Mouse (Mus musculus) limb, embryonic 12.5 days (tissue): Measurements from ENCODE around the gene Wdr95. TPM values are rescaled to one million over a fixed set of nuclear protein-coding genes. Genes with fewer than 3 reads are reported as not detected.

Source experiments
- ATAC-seq: fragments of 200-750 bp; cut with Nextera tagmentation; 2 replicates; pipeline ENCODE4 v1.8.0; 2017; ENCODE audit warnings: low read depth, moderate TSS enrichment; ENCODE audit not compliant: insufficient number of reproducible peaks, insufficient read depth, low FRiP score, low TSS enrichment
- H3K27ac ChIP-seq: fragments of 300-500 bp; sonication (generic); 2 replicates; pipeline ENCODE4 v1.5.1; 2016; ENCODE audit warnings: mild to moderate bottlenecking, moderate library complexity
- H3K27me3 ChIP-seq: fragments of 300-500 bp; sonication (generic); 2 replicates; pipeline ENCODE4 v1.6.1; 2016; ENCODE audit warnings: mild to moderate bottlenecking, moderate library complexity
- H3K36me3 ChIP-seq: fragments of 300-500 bp; sonication (generic); 2 replicates; pipeline ENCODE4 v1.6.1; 2016; ENCODE audit warnings: mild to moderate bottlenecking, moderate library complexity
- H3K4me1 ChIP-seq: fragments of 300-500 bp; sonication (generic); replicated peaks from 2 replicates; pipeline ENCODE4 v1.6.1; 2016
- H3K4me2 ChIP-seq: fragments of 300-500 bp; sonication (generic); 2 replicates; pipeline ENCODE4 v1.6.1; 2016; ENCODE audit warnings: mild to moderate bottlenecking, moderate library complexity
- H3K4me3 ChIP-seq: fragments of 300-500 bp; sonication (generic); replicated peaks from 2 replicates; pipeline ENCODE4 v1.5.1; 2016; ENCODE audit warnings: mild to moderate bottlenecking
- H3K9ac ChIP-seq: fragments of 300-500 bp; sonication (generic); replicated peaks from 2 replicates; pipeline ENCODE4 v1.6.1; 2016; ENCODE audit warnings: mild to moderate bottlenecking, moderate library complexity
- H3K9me3 ChIP-seq: fragments of 300-500 bp; sonication (generic); 2 replicates; pipeline ENCODE4 v1.6.1; 2016; ENCODE audit warnings: mild to moderate bottlenecking, moderate library complexity
- WGBS: fragments of 180-500 bp; shearing (Covaris S2); methylation state at CpG from one replicate; pipeline ENCODE4 v1.1.7; 2016; 5-methylcytosine and 5-hydroxymethylcytosine counted together
- polyA plus RNA-seq: library from polyadenylated mRNA; unstranded; fragments of >200 nt; fragmentation: Nextera tagmentation; extraction: Ambion mirVana; gene quantifications from 2 replicates; pipeline ENCODE4 v1.2.1, GENCODE M21; 2016

The Wdr95 gene
- polyA plus RNA-seq, result not detected in 2 replicates

GRCm38 (mm10) chr5:149527999-149528729, at the start of gene Wdr95:
TSS of gene Wdr95 (plus strand) at chr5:149528679.
- peak within 1 kb of the TSS; percentile 66 for H3K27ac ChIP-seq
- H3K36me3 ChIP-seq, result no peaks in the 10 kb centered on the region
- H3K4me3 ChIP-seq, result peak within 1 kb of the TSS; percentile 19
- peaks cover 23% of the 10 kb centered on the region for H3K4me1 ChIP-seq
- no peaks in the 10 kb centered on the region for H3K9me3 ChIP-seq
- H3K9ac ChIP-seq, result 0 out of 2 replicates have a peak within 1 kb of the TSS, but pooled peaks have one; percentile 8
- H3K4me2 ChIP-seq, result peak within 1 kb of the TSS; percentile 50
- WGBS, result 16% methylated on average over 29 of the region's 29 CpGs
- no peaks in the 10 kb centered on the region for H3K27me3 ChIP-seq
- ATAC-seq, result no peak

GRCm38 (mm10) chr5:149481920-149482319, 46.6 kb upstream of the Wdr95 start:
- no peaks in the 10 kb centered on the region for H3K4me1 ChIP-seq
- H3K27me3 ChIP-seq, result no peaks in the 10 kb centered on the region
- no peaks in the 10 kb centered on the region for H3K36me3 ChIP-seq
- no peak overlapping the region for H3K27ac ChIP-seq
- H3K9me3 ChIP-seq, result no peaks in the 10 kb centered on the region
- WGBS, result 78% methylated on average over 7 of the region's 7 CpGs
- ATAC-seq, result no peak
- no peak overlapping the region for H3K4me2 ChIP-seq
- H3K9ac ChIP-seq, result no peak overlapping the region
- no peak overlapping the region for H3K4me3 ChIP-seq

- 64% methylated on average over 12 of the region's 12 CpGs for WGBS
- Histone ChIP-seq H3K9ac (no peak overlapping the region), H3K36me3 (no peaks in the 10 kb centered on the region), H3K4me1 (no peaks in the 10 kb centered on the region), H3K4me2 (no peak overlapping the region), H3K9me3 (no peaks in the 10 kb centered on the region), H3K27ac (no peak overlapping the region), H3K27me3 (no peaks in the 10 kb centered on the region), H3K4me3 (no peak overlapping the region)
- ATAC-seq, result no peak
Measured at GRCm38 (mm10) chr5:149483321-149484052, 45.0 kb upstream of the Wdr95 start.

GRCm38 (mm10) chr5:149484270-149484669, 44.2 kb upstream of the Wdr95 start:
- WGBS, result 85% methylated on average over 12 of the region's 12 CpGs
- ATAC-seq, result no peak

GRCm38 (mm10) chr5:149485447-149485846, 43.0 kb upstream of the Wdr95 start:
- Histone ChIP-seq H3K9ac (no peak overlapping the region), H3K27me3 (no peaks in the 10 kb centered on the region)

More at GRCm38 (mm10) chr5:149484270-149484669, 44.2 kb upstream of the Wdr95 start:
- Histone ChIP-seq H3K4me2 (no peak overlapping the region), H3K27ac (no peak overlapping the region), H3K4me1 (no peaks in the 10 kb centered on the region), H3K36me3 (no peaks in the 10 kb centered on the region), H3K9ac (no peak overlapping the region), H3K9me3 (no peaks in the 10 kb centered on the region), H3K4me3 (no peak overlapping the region), H3K27me3 (no peaks in the 10 kb centered on the region)

GRCm38 (mm10) chr5:149488360-149489021, 40.0 kb upstream of the Wdr95 start:
- Histone ChIP-seq H3K4me2 (no peak overlapping the region), H3K9ac (no peak overlapping the region), H3K27ac (no peak overlapping the region), H3K36me3 (no peaks in the 10 kb centered on the region), H3K4me1 (no peaks in the 10 kb centered on the region), H3K27me3 (no peaks in the 10 kb centered on the region), H3K4me3 (no peak overlapping the region), H3K9me3 (no peaks in the 10 kb centered on the region)
- no peak for ATAC-seq
- WGBS, result 50% methylated on average over 11 of the region's 11 CpGs

More at GRCm38 (mm10) chr5:149485447-149485846, 43.0 kb upstream of the Wdr95 start:
- H3K4me3 ChIP-seq, result no peak overlapping the region
- WGBS, result 87% methylated on average over 6 of the region's 6 CpGs
- H3K4me1 ChIP-seq, result no peaks in the 10 kb centered on the region
- no peaks in the 10 kb centered on the region for H3K36me3 ChIP-seq
- H3K4me2 ChIP-seq, result no peak overlapping the region
- ATAC-seq, result no peak
- H3K9me3 ChIP-seq, result no peaks in the 10 kb centered on the region
- H3K27ac ChIP-seq, result no peak overlapping the region

- H3K4me2 ChIP-seq, result no peak overlapping the region
- H3K4me1 ChIP-seq, result no peaks in the 10 kb centered on the region
- 73% methylated on average over 11 of the region's 11 CpGs for WGBS
- no peaks in the 10 kb centered on the region for H3K27me3 ChIP-seq
- no peak for ATAC-seq
- H3K27ac ChIP-seq, result peak overlapping the region; percentile 35; the same call in 1 of the 2 replicates
- no peak overlapping the region for H3K4me3 ChIP-seq
- H3K36me3 ChIP-seq, result no peaks in the 10 kb centered on the region
- H3K9ac ChIP-seq, result no peak overlapping the region
- H3K9me3 ChIP-seq, result no peaks in the 10 kb centered on the region
Measured at GRCm38 (mm10) chr5:149489136-149489535, 39.3 kb upstream of the Wdr95 start.

GRCm38 (mm10) chr5:149490275-149490674, 38.2 kb upstream of the Wdr95 start:
- H3K4me1 ChIP-seq, result no peaks in the 10 kb centered on the region
- H3K4me2 ChIP-seq, result no peak overlapping the region
- no peak overlapping the region for H3K27ac ChIP-seq
- no peaks in the 10 kb centered on the region for H3K9me3 ChIP-seq
- 61% methylated on average over 15 of the region's 15 CpGs for WGBS
- no peak overlapping the region for H3K9ac ChIP-seq
- ATAC-seq, result no peak
- no peaks in the 10 kb centered on the region for H3K36me3 ChIP-seq
- H3K27me3 ChIP-seq, result no peaks in the 10 kb centered on the region
- no peak overlapping the region for H3K4me3 ChIP-seq

GRCm38 (mm10) chr5:149495655-149496054, 32.8 kb upstream of the Wdr95 start:
- Histone ChIP-seq H3K4me3 (no peak overlapping the region), H3K36me3 (no peaks in the 10 kb centered on the region), H3K9ac (no peak overlapping the region), H3K27me3 (peaks cover 2% of the 10 kb centered on the region; the same call in 1 of the 2 replicates), H3K4me2 (no peak overlapping the region), H3K9me3 (no peaks in the 10 kb centered on the region), H3K27ac (no peak overlapping the region), H3K4me1 (0 out of 2 replicates have a peak, but pooled peaks cover 6% of the 10 kb centered on the region)
- ATAC-seq, result no peak
- WGBS, result 28% methylated on average over 6 of the region's 6 CpGs

GRCm38 (mm10) chr5:149496401-149497066, 31.9 kb upstream of the Wdr95 start:
- no peak overlapping the region for H3K4me2 ChIP-seq
- H3K9ac ChIP-seq, result no peak overlapping the region
- H3K27ac ChIP-seq, result no peak overlapping the region
- no peak overlapping the region for H3K4me3 ChIP-seq
- ATAC-seq, result no peak
- H3K9me3 ChIP-seq, result no peaks in the 10 kb centered on the region
- H3K27me3 ChIP-seq, result peaks cover 2% of the 10 kb centered on the region; the same call in 1 of the 2 replicates
- H3K4me1 ChIP-seq, result 0 out of 2 replicates have a peak, but pooled peaks cover 6% of the 10 kb centered on the region
- 69% methylated on average over 12 of the region's 12 CpGs for WGBS
- no peaks in the 10 kb centered on the region for H3K36me3 ChIP-seq
